Mouse (Mus musculus): ENCODE results near the gene Rnf214.

GRCm38 (mm10) chr9:45941329-45941888 is 34.7 kb upstream of the Rnf214 start:
- TF ChIP-seq POLR2A (IDR thresholded peaks at IDR 0.05; ENCODE audit: control insufficient read depth, extremely low read depth, insufficient read depth, low read length, poor library complexity) (no peak), CTCF (IDR thresholded peaks at IDR 0.05; ENCODE audit: borderline replicate concordance, control insufficient read depth, extremely low read depth, insufficient read depth, low read length, poor library complexity) (no peak)
